Mouse (Mus musculus) liver, embryonic 14.5 days (tissue): ENCODE measurements around the gene Nup107.

ENCODE experiments used
- CTCF ChIP-seq: IDR thresholded peaks from 2 replicates; pipeline ENCODE4 v1.5.1; 2016; ENCODE audit warnings: antibody characterized with exemption, low read depth, control low read depth
- EP300 ChIP-seq: IDR thresholded peaks from 2 replicates; pipeline ENCODE4 v1.6.1; 2016; ENCODE audit warnings: antibody characterized with exemption, low read depth

- TF ChIP-seq CTCF (no peak), EP300 (no peak)
Observed at GRCm38 (mm10) chr10:117829022-117829421, 36.5 kb upstream of the Nup107 start.
